Mouse (Mus musculus) liver, embryonic 15.5 days (tissue): ENCODE data around the gene Tgfbr3. TPM values are rescaled to one million over a fixed set of nuclear protein-coding genes. Genes with fewer than 3 reads are reported as not detected.

Experiments
- ATAC-seq: fragments of 200-750 bp; cut with Nextera tagmentation; 2 replicates; pipeline ENCODE4 v1.8.0; 2017; ENCODE audit warnings: moderate number of reproducible peaks, mild to moderate bottlenecking, moderate library complexity; ENCODE audit not compliant: insufficient read depth
- H3K27ac ChIP-seq: fragments of 300-500 bp; sonication (generic); replicated peaks from 2 replicates; pipeline ENCODE4 v1.5.1; 2015; ENCODE audit warnings: mild to moderate bottlenecking, inconsistent platforms
- H3K27me3 ChIP-seq: fragments of 300-500 bp; sonication (generic); 2 replicates; pipeline ENCODE4 v1.6.1; 2015; ENCODE audit warnings: mild to moderate bottlenecking, inconsistent platforms
- H3K36me3 ChIP-seq: fragments of 300-500 bp; sonication (generic); replicated peaks from 2 replicates; pipeline ENCODE4 v1.6.1; 2015; ENCODE audit warnings: moderate library complexity, mild to moderate bottlenecking, inconsistent platforms
- H3K4me1 ChIP-seq: fragments of 300-500 bp; sonication (generic); replicated peaks from 2 replicates; pipeline ENCODE4 v1.6.1; 2015; ENCODE audit warnings: inconsistent platforms
- H3K4me2 ChIP-seq: fragments of 300-500 bp; sonication (generic); 2 replicates; pipeline ENCODE4 v1.6.1; 2015; ENCODE audit warnings: moderate library complexity, mild to moderate bottlenecking, inconsistent platforms
- H3K4me3 ChIP-seq: fragments of 300-500 bp; sonication (generic); replicated peaks from 2 replicates; pipeline ENCODE4 v1.5.1; 2015; ENCODE audit warnings: mild to moderate bottlenecking, inconsistent platforms
- H3K9ac ChIP-seq: fragments of 300-500 bp; sonication (generic); 2 replicates; pipeline ENCODE4 v1.6.1; 2015; ENCODE audit warnings: moderate library complexity, mild to moderate bottlenecking, inconsistent platforms
- H3K9me3 ChIP-seq: fragments of 300-500 bp; sonication (generic); replicated peaks from 2 replicates; pipeline ENCODE4 v1.6.1; 2016; ENCODE audit warnings: inconsistent platforms
- WGBS: fragments of 180-500 bp; shearing (Covaris S2); methylation state at CpG from one replicate; pipeline ENCODE4 v1.1.7; 2015; ENCODE audit warnings: mixed read lengths; ENCODE audit not compliant: insufficient replicate concordance; 5-methylcytosine and 5-hydroxymethylcytosine counted together
- polyA plus RNA-seq: library from polyadenylated mRNA; unstranded; fragments of >200 nt; fragmentation: Nextera tagmentation; extraction: Ambion mirVana; gene quantifications from 2 replicates; pipeline ENCODE4 v1.2.1, GENCODE M21; 2015

The Tgfbr3 gene
- polyA plus RNA-seq, 1 experiment from 2014 or later: 6.0 TPM

GRCm38 (mm10) chr5:107202801-107203559 lies 86.4 kb downstream of the Tgfbr3 start:
- Histone ChIP-seq H3K4me1 (peaks cover 20% of the 10 kb centered on the region), H3K27ac (peak overlapping the region; percentile 33; the same call in 1 of the 2 replicates), H3K4me2 (no peak overlapping the region), H3K4me3 (no peak overlapping the region), H3K9me3 (no peaks in the 10 kb centered on the region), H3K27me3 (no peaks in the 10 kb centered on the region), H3K36me3 (no peaks in the 10 kb centered on the region), H3K9ac (no peak overlapping the region)
- ATAC-seq: no peak
- WGBS: 26% methylated on average over 8 of the region's 8 CpGs

DNA sequence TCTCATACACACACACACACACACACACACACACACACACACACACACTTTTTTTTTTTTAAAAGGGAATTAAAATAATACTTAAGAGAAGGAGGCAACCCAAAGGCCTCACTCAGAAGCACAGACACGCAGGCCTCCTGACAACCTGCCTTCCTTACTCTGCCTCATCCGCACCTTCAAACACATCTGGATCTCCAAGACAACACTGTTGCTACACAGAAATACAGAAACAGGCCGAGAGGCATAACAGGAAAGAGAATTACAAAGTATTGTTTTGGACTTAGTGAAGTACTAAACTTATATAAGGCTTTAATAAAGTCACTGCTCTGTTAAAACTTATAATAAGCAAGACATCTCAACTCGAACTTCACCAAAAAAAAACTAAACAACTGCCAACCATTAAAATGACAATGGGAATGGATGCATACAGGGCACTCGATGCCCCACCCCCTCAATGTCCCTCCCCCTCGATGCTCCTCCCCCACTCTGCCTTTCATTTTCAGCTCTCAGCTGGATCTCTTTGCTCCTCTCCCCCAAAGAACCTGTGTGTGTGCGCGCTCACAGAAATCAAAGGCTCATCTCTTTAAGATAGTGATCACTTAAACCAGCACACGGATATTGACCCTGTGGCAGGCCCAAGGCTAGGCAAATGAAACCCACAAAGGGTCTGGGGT lies 87.8 kb downstream of the Tgfbr3 start:
- H3K4me1 ChIP-seq: peaks cover 17% of the 10 kb centered on the region
- no peak for ATAC-seq
- no peak overlapping the region for H3K4me2 ChIP-seq
- H3K27me3 ChIP-seq: no peaks in the 10 kb centered on the region
- H3K9me3 ChIP-seq: no peaks in the 10 kb centered on the region
- no peaks in the 10 kb centered on the region for H3K36me3 ChIP-seq
- WGBS: 47% methylated on average over 9 of the region's 9 CpGs
- H3K27ac ChIP-seq: no peak overlapping the region
- no peak overlapping the region for H3K4me3 ChIP-seq
- no peak overlapping the region for H3K9ac ChIP-seq

- H3K4me1 ChIP-seq: peaks cover 24% of the 10 kb centered on the region
- no peaks in the 10 kb centered on the region for H3K27me3 ChIP-seq
- H3K9me3 ChIP-seq: no peaks in the 10 kb centered on the region
- no peak overlapping the region for H3K27ac ChIP-seq
- H3K4me3 ChIP-seq: no peak overlapping the region
- no peak for ATAC-seq
- 61% methylated on average over 12 of the region's 12 CpGs for WGBS
- no peak overlapping the region for H3K9ac ChIP-seq
- no peaks in the 10 kb centered on the region for H3K36me3 ChIP-seq
- H3K4me2 ChIP-seq: no peak overlapping the region
Measured at GRCm38 (mm10) chr5:107200853-107201341, 88.5 kb downstream of the Tgfbr3 start.

- no peak for ATAC-seq
- H3K4me2 ChIP-seq: no peak overlapping the region
- H3K27me3 ChIP-seq: no peaks in the 10 kb centered on the region
- no peaks in the 10 kb centered on the region for H3K9me3 ChIP-seq
- no peak overlapping the region for H3K27ac ChIP-seq
- WGBS: 60% methylated on average over 10 of the region's 10 CpGs
- peaks cover 26% of the 10 kb centered on the region for H3K4me1 ChIP-seq
- H3K4me3 ChIP-seq: no peak overlapping the region
- no peaks in the 10 kb centered on the region for H3K36me3 ChIP-seq
- no peak overlapping the region for H3K9ac ChIP-seq
Measured at GRCm38 (mm10) chr5:107200221-107200635, 89.2 kb downstream of the Tgfbr3 start.

DNA sequence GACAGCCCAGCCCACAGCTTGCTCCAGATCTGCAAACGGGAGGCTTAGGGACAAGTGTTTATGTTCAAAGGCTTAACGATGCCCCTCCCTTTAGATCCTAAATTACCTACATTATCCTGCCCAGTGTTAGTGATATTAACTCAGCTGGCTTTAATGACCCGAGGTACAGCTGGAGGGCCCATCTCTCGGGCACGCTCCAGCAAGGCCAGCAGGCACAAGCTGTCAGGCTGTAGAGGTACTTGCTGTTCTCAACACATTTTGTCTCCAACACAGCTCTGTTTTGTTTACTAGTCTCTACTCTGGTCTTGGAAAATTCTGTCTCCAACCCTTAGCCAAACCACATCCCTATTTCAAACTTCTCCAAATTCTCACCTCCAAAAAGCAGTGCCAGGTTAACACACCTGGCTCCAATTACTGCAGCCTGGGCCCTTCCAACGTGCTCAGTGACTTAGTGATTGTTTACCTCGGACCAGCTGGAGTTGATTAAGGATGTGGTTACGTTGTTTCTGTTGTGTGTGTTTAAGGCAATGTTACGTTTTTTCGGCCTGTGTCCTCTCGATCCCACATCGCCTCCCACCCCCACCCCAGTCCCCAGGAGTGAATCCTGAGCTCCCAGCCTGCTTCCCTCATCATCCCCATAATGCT lies 93.6 kb downstream of the Tgfbr3 start:
- Histone ChIP-seq H3K27me3 (no peaks in the 10 kb centered on the region), H3K27ac (no peak overlapping the region; the same call in 1 of the 2 replicates), H3K36me3 (no peaks in the 10 kb centered on the region), H3K9ac (no peak overlapping the region), H3K4me1 (peaks cover 33% of the 10 kb centered on the region), H3K4me3 (no peak overlapping the region), H3K9me3 (no peaks in the 10 kb centered on the region), H3K4me2 (no peak overlapping the region)
- ATAC-seq: no peak
- WGBS: 51% methylated on average over 12 of the region's 12 CpGs

- no peak overlapping the region for H3K4me3 ChIP-seq
- peak overlapping the region; percentile 26; the same call in 1 of the 2 replicates for H3K27ac ChIP-seq
- ATAC-seq: peak; percentile 67
- H3K27me3 ChIP-seq: no peaks in the 10 kb centered on the region
- H3K4me1 ChIP-seq: peaks cover 31% of the 10 kb centered on the region
- no peaks in the 10 kb centered on the region for H3K36me3 ChIP-seq
- 15% methylated on average over 9 of the region's 9 CpGs for WGBS
- H3K9ac ChIP-seq: no peak overlapping the region
- H3K9me3 ChIP-seq: no peaks in the 10 kb centered on the region
- H3K4me2 ChIP-seq: peak overlapping the region; percentile 23; the same call in 1 of the 2 replicates
Measured at GRCm38 (mm10) chr5:107193160-107193559, 96.3 kb downstream of the Tgfbr3 start.

DNA sequence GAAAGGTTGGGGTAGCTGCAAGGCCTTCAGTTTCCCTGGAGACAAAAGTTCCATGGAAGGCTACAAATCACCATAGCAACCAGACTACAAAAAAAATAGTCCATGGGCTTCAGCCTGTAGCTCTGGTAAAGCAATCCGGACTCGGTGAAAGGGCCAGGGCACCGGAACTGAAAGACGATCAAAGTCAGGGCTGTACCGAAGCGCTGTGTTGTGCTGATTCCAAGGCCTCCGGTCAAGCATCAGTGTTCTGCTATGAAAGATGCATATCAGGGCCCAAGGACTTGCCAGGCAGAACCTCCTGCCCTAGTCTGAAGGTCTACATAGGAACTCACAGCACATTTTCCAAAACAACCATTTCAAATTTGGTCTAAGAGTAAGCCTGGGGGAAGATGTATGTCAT lies 97.1 kb downstream of the Tgfbr3 start:
- H3K27ac ChIP-seq: no peak overlapping the region
- WGBS: 88% methylated on average over 7 of the region's 7 CpGs
- peaks cover 31% of the 10 kb centered on the region for H3K4me1 ChIP-seq
- H3K36me3 ChIP-seq: no peaks in the 10 kb centered on the region
- no peaks in the 10 kb centered on the region for H3K27me3 ChIP-seq
- no peak overlapping the region for H3K4me3 ChIP-seq
- no peak for ATAC-seq
- H3K9ac ChIP-seq: no peak overlapping the region
- no peaks in the 10 kb centered on the region for H3K9me3 ChIP-seq
- no peak overlapping the region for H3K4me2 ChIP-seq

- 71% methylated on average over 10 of the region's 10 CpGs for WGBS
- Histone ChIP-seq H3K27me3 (no peaks in the 10 kb centered on the region), H3K27ac (no peak overlapping the region), H3K4me3 (no peak overlapping the region), H3K4me2 (no peak overlapping the region), H3K9ac (no peak overlapping the region), H3K9me3 (no peaks in the 10 kb centered on the region), H3K4me1 (peaks cover 15% of the 10 kb centered on the region), H3K36me3 (no peaks in the 10 kb centered on the region)
- no peak for ATAC-seq
Measured at GRCm38 (mm10) chr5:107188551-107188950, 100.9 kb downstream of the Tgfbr3 start.

GRCm38 (mm10) chr5:107186206-107186605 lies 103.2 kb downstream of the Tgfbr3 start:
- Histone ChIP-seq H3K4me3 (no peak overlapping the region), H3K4me1 (peaks cover 11% of the 10 kb centered on the region), H3K4me2 (no peak overlapping the region), H3K9me3 (no peaks in the 10 kb centered on the region), H3K27ac (no peak overlapping the region), H3K27me3 (no peaks in the 10 kb centered on the region), H3K36me3 (no peaks in the 10 kb centered on the region), H3K9ac (no peak overlapping the region)
- no peak for ATAC-seq
- WGBS: 67% methylated on average over 3 of the region's 3 CpGs

DNA sequence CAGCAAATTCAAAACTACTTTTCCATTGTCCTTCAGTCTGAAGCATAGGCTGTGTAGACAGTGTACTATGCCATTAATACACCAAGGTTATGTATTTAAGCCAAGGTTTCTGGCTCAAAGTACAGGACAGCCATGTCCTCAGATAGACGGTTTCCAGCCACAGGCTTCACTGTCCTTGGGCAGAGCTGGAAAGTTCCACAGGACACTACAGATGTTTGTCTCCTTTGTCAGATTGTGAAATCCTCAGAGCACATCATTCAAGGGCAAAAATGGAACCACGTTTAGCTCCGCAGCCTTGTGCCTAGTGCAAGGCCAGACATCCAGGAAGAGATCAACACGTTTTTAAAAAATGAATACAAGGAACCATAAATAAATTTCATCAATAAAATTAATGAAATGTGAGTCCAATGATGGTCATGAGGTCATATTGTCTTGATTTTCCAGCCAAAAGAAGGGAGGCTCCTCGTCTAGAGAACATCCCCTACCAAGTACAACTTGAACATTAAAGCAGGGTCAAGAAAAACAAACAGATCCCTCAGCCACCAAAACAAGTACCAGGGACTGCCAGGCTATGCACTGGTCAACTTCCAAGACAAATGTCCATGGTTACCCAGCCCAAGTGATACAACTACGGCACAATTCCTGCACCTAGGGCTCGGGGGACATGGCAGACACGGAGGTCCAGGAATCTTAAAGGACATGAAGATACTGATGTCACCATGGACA lies 105.1 kb downstream of the Tgfbr3 start:
- WGBS: 73% methylated on average over 8 of the region's 8 CpGs
- H3K27ac ChIP-seq: no peak overlapping the region

More for the DNA sequence above, 105.1 kb downstream of the Tgfbr3 start:
- no peaks in the 10 kb centered on the region for H3K27me3 ChIP-seq
- ATAC-seq: no peak
- no peak overlapping the region for H3K9ac ChIP-seq
- H3K4me1 ChIP-seq: peaks cover 18% of the 10 kb centered on the region
- H3K4me3 ChIP-seq: no peak overlapping the region
- no peaks in the 10 kb centered on the region for H3K9me3 ChIP-seq
- no peak overlapping the region for H3K4me2 ChIP-seq
- H3K36me3 ChIP-seq: no peaks in the 10 kb centered on the region
